Mouse (Mus musculus) small intestine, adult 10 weeks (tissue): ENCODE measurements around the gene Hephl1. TPM values are rescaled to one million over a fixed set of nuclear protein-coding genes. Genes with fewer than 3 reads are reported as not detected.

ENCODE experiments used
- polyA plus RNA-seq: library from polyadenylated mRNA; stranded (reverse); fragments of 350-450 nt; fragmentation: Illumina TruSeq; extraction: RNeasy Lipid Tissue Mini Kit (QIAGEN cat#74804); gene quantifications from one replicate; pipeline ENCODE4 v1.2.3, GENCODE M21; 2014; ENCODE audit warnings: low replicate concordance

Hephl1 gene
- polyA plus RNA-seq, result 0.07 TPM

GRCm38 (mm10) chr9:15112008-15112407 is at the start of gene Hephl1:
Hephl1 (minus strand) TSS chr9:15112108.

DNA sequence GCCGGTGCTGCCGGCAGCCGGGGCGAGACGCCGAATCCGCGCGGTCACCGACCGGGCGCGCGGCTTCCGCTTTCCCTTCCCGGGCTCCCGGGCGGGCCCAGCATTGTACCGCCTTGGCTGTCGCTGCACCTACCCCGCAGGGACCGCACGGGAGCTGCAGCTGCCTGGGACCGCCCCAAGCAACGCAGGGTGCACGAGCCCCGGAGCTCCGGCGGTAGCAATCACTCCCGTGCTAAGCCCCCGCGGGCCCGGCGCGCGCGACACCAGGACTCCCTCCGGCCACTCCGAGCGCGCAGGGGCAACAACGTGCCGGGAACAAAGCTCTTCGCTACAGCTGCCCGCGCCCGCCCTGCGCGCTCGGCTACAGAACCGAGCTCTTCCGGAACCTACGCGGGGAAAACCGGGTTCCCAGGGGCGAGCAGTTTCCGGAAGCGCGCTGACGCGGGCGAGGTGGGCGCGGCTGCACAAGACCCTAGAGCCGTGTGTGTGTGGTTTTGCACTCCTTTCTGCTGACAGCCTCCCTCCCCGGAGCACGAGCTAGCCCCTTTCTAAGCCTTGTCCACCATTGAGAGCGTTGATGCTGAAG is 66.7 kb downstream of the Hephl1 start, which contains the start of gene Panx1:
Panx1 (minus strand) TSS at position 395 of the 586 bp plus-strand sequence.

Other genes starting within 250 kb of the Hephl1 start
- not detected for gene Izumo1r, start 208.2 kb downstream of the Hephl1 start, polyA plus RNA-seq
- gene Panx1, start 66.6 kb downstream of the Hephl1 start, polyA plus RNA-seq, result 22.1 TPM
- gene Vstm5, start 126.9 kb upstream of the Hephl1 start, polyA plus RNA-seq, result 12.2 TPM
- gene Med17, start 167.8 kb upstream of the Hephl1 start, polyA plus RNA-seq, result 33.5 TPM
- 297 TPM for gene Taf1d, start 194.1 kb upstream of the Hephl1 start, polyA plus RNA-seq
- 858 TPM for gene 4931406C07Rik, start 194.3 kb upstream of the Hephl1 start, polyA plus RNA-seq
- gene Cep295, start 245.7 kb upstream of the Hephl1 start, polyA plus RNA-seq, result 34.2 TPM